Mouse (Mus musculus): ENCODE data around the gene Zbtb12. TPM values are rescaled to one million over a fixed set of nuclear protein-coding genes. Genes with fewer than 3 reads are reported as not detected.

Gene Zbtb12
- total RNA-seq, 2 experiments from 2014 or later: 0.78 to 1.0 TPM

GRCm38 (mm10) chr17:34943128-34943815, 64.0 kb downstream of the Zbtb12 start:
- ATAC-seq (ENCODE audit: poor library complexity, severe bottlenecking): no peak

- no peak for ATAC-seq (ENCODE audit: poor library complexity, severe bottlenecking)
Observed at GRCm38 (mm10) chr17:34944362-34944761, 65.1 kb downstream of the Zbtb12 start.

Other genes with a start within 250 kb of the Zbtb12 start
Only the 30 nearest of the 38 such genes appear.
- 0.02 and 0.04 TPM in 2 replicates for gene Tnxb, start 208.9 kb upstream of the Zbtb12 start, total RNA-seq (2015)
- gene Tnxb, start 208.9 kb upstream of the Zbtb12 start, total RNA-seq (2017): under 0.01 and 0.08 TPM in 2 replicates
- gene C4b, start 135.6 kb upstream of the Zbtb12 start, total RNA-seq (2015): 0.52 and 1.7 TPM in 2 replicates
- 0.37 TPM in 1 of 2 replicates, not detected in the other for gene C4b, start 135.6 kb upstream of the Zbtb12 start, total RNA-seq (2017)
- gene Cyp21a1, start 74.9 kb upstream of the Zbtb12 start, total RNA-seq (2015): not detected in 2 replicates
- gene Cyp21a1, start 74.9 kb upstream of the Zbtb12 start, total RNA-seq (2017): not detected in 2 replicates
- 17.5 and 21.8 TPM in 2 replicates for gene Stk19, start 42.5 kb upstream of the Zbtb12 start, total RNA-seq (2015)
- 24.7 and 33.7 TPM in 2 replicates for gene Stk19, start 42.5 kb upstream of the Zbtb12 start, total RNA-seq (2017)
- 22.4 and 28.5 TPM in 2 replicates for gene Dxo, start 42.5 kb upstream of the Zbtb12 start, total RNA-seq (2015)
- 17.7 and 24.6 TPM in 2 replicates for gene Dxo, start 42.5 kb upstream of the Zbtb12 start, total RNA-seq (2017)
- gene Skiv2l, start 29.3 kb upstream of the Zbtb12 start, total RNA-seq (2015): 13.3 and 17.1 TPM in 2 replicates
- 34.8 and 43.5 TPM in 2 replicates for gene Skiv2l, start 29.3 kb upstream of the Zbtb12 start, total RNA-seq (2017)
- 35.4 and 45.1 TPM in 2 replicates for gene Nelfe, start 29.1 kb upstream of the Zbtb12 start, total RNA-seq (2015)
- 25.1 and 26.2 TPM in 2 replicates for gene Nelfe, start 29.1 kb upstream of the Zbtb12 start, total RNA-seq (2017)
- 2.3 and 7.1 TPM in 2 replicates for gene Cfb, start 17.0 kb upstream of the Zbtb12 start, total RNA-seq (2015)
- gene Cfb, start 17.0 kb upstream of the Zbtb12 start, total RNA-seq (2017): 1.7 and 3.4 TPM in 2 replicates
- gene Gm20547, start 2.6 kb downstream of the Zbtb12 start, total RNA-seq (2015): not detected in 2 replicates
- gene Gm20547, start 2.6 kb downstream of the Zbtb12 start, total RNA-seq (2017): 0.41 TPM in 1 of 2 replicates, not detected in the other
- gene C2, start 18.8 kb downstream of the Zbtb12 start, total RNA-seq (2015): 1.0 and 1.3 TPM in 2 replicates
- gene C2, start 18.8 kb downstream of the Zbtb12 start, total RNA-seq (2017): 0.22 TPM in 1 of 2 replicates, not detected in the other
- 66.5 and 68.9 TPM in 2 replicates for gene Ehmt2, start 19.0 kb downstream of the Zbtb12 start, total RNA-seq (2015)
- gene Ehmt2, start 19.0 kb downstream of the Zbtb12 start, total RNA-seq (2017): 75.4 and 75.7 TPM in 2 replicates
- 0.33 TPM in 1 of 2 replicates, not detected in the other for gene Slc44a4, start 35.0 kb downstream of the Zbtb12 start, total RNA-seq (2015)
- gene Slc44a4, start 35.0 kb downstream of the Zbtb12 start, total RNA-seq (2017): 0.12 TPM in 1 of 2 replicates, not detected in the other
- gene Neu1, start 51.8 kb downstream of the Zbtb12 start, total RNA-seq (2015): 18.1 and 22.9 TPM in 2 replicates
- 23.4 and 23.7 TPM in 2 replicates for gene Neu1, start 51.8 kb downstream of the Zbtb12 start, total RNA-seq (2017)
- 14.9 and 22.6 TPM in 2 replicates for gene Hspa1b, start 79.8 kb downstream of the Zbtb12 start, total RNA-seq (2015)
- 23.0 and 30.6 TPM in 2 replicates for gene Hspa1b, start 79.8 kb downstream of the Zbtb12 start, total RNA-seq (2017)
- not detected in 2 replicates for gene Gm20481, start 90.4 kb downstream of the Zbtb12 start, total RNA-seq (2015)
- gene Gm20481, start 90.4 kb downstream of the Zbtb12 start, total RNA-seq (2017): not detected in 2 replicates
- 10.8 and 12.4 TPM in 2 replicates for gene Hspa1a, start 92.7 kb downstream of the Zbtb12 start, total RNA-seq (2015)
- 29.2 and 32.0 TPM in 2 replicates for gene Hspa1a, start 92.7 kb downstream of the Zbtb12 start, total RNA-seq (2017)
- gene Hspa1l, start 93.2 kb downstream of the Zbtb12 start, total RNA-seq (2015): not detected in 2 replicates
- gene Hspa1l, start 93.2 kb downstream of the Zbtb12 start, total RNA-seq (2017): 0.22 TPM in 1 of 2 replicates, not detected in the other
- gene Lsm2, start 102.4 kb downstream of the Zbtb12 start, total RNA-seq (2015): 85.8 and 141 TPM in 2 replicates
- 13.2 and 31.2 TPM in 2 replicates for gene Lsm2, start 102.4 kb downstream of the Zbtb12 start, total RNA-seq (2017)
- 42.2 and 61.8 TPM in 2 replicates for gene Vars, start 121.5 kb downstream of the Zbtb12 start, total RNA-seq (2015)
- 110 and 165 TPM in 2 replicates for gene Vars, start 121.5 kb downstream of the Zbtb12 start, total RNA-seq (2017)
- 0.07 TPM in 1 of 2 replicates, not detected in the other for gene Vwa7, start 137.1 kb downstream of the Zbtb12 start, total RNA-seq (2015)
- gene Vwa7, start 137.1 kb downstream of the Zbtb12 start, total RNA-seq (2017): 0.11 TPM in 1 of 2 replicates, not detected in the other
- gene Sapcd1, start 148.5 kb downstream of the Zbtb12 start, total RNA-seq (2015): 1.4 and 1.5 TPM in 2 replicates
- gene Sapcd1, start 148.5 kb downstream of the Zbtb12 start, total RNA-seq (2017): 0.22 TPM in 1 of 2 replicates, not detected in the other
- 7.4 and 7.5 TPM in 2 replicates for gene Msh5, start 167.3 kb downstream of the Zbtb12 start, total RNA-seq (2015)
- gene Msh5, start 167.3 kb downstream of the Zbtb12 start, total RNA-seq (2017): 3.6 and 6.3 TPM in 2 replicates
- 415 and 463 TPM in 2 replicates for gene Clic1, start 170.5 kb downstream of the Zbtb12 start, total RNA-seq (2015)
- gene Clic1, start 170.5 kb downstream of the Zbtb12 start, total RNA-seq (2017): 386 and 405 TPM in 2 replicates
- gene Ddah2, start 179.6 kb downstream of the Zbtb12 start, total RNA-seq (2015): 2.2 and 3.1 TPM in 2 replicates
- 1.2 and 2.7 TPM in 2 replicates for gene Ddah2, start 179.6 kb downstream of the Zbtb12 start, total RNA-seq (2017)
- gene Ly6g6c, start 185.9 kb downstream of the Zbtb12 start, total RNA-seq (2015): not detected in 2 replicates
- gene Ly6g6c, start 185.9 kb downstream of the Zbtb12 start, total RNA-seq (2017): not detected in 2 replicates
- not detected in 2 replicates for gene Mpig6b, start 186.7 kb downstream of the Zbtb12 start, total RNA-seq (2015)
- gene Mpig6b, start 186.7 kb downstream of the Zbtb12 start, total RNA-seq (2017): not detected in 2 replicates
- not detected in 2 replicates for gene Ly6g6e, start 197.4 kb downstream of the Zbtb12 start, total RNA-seq (2015)
- gene Ly6g6e, start 197.4 kb downstream of the Zbtb12 start, total RNA-seq (2017): not detected in 2 replicates
- gene Ly6g6d, start 198.6 kb downstream of the Zbtb12 start, total RNA-seq (2015): not detected in 2 replicates
- gene Ly6g6d, start 198.6 kb downstream of the Zbtb12 start, total RNA-seq (2017): not detected in 2 replicates
- not detected in 2 replicates for gene Ly6g6f, start 206.1 kb downstream of the Zbtb12 start, total RNA-seq (2015)
- not detected in 2 replicates for gene Ly6g6f, start 206.1 kb downstream of the Zbtb12 start, total RNA-seq (2017)
- 17.6 and 21.3 TPM in 2 replicates for gene Abhd16a, start 209.8 kb downstream of the Zbtb12 start, total RNA-seq (2015)
- gene Abhd16a, start 209.8 kb downstream of the Zbtb12 start, total RNA-seq (2017): 18.0 and 20.4 TPM in 2 replicates

Data from megakaryocyte, adult 5-6 weeks (primary cell).